Mouse (Mus musculus) CH12.LX (cell line): ENCODE measurements at regions not wholly inside any gene's neighbourhood (a gene's known extent, or its start where the extent isn't known, plus 50 kb on each side); places are given as distances from the start of the nearest gene placed in this dataset.

Experiments
- CHD1 ChIP-seq: IDR thresholded peaks from 2 replicates; pipeline ENCODE4 v1.6.1; 2012; ENCODE audit warnings: low read depth, low read length, improper control_type of control experiment, inconsistent platforms
- CTCF ChIP-seq, 2 experiments: IDR thresholded peaks in 1 of 2; conservative IDR thresholded peaks in 1 of 2; 2 replicates each; pipeline ENCODE4 v1.5.1; 2011 to 2012; ENCODE audit warnings: low read depth in 2 of 2, low read length in 2 of 2, improper control_type of control experiment in 1 of 2, inconsistent platforms in 1 of 2, mild to moderate bottlenecking in 1 of 2, moderate library complexity in 1 of 2
- EP300 ChIP-seq: IDR thresholded peaks from 2 replicates; pipeline ENCODE4 v1.6.1; 2011; ENCODE audit warnings: low read length, improper control_type of control experiment
- MYC ChIP-seq: IDR thresholded peaks from 2 replicates; pipeline ENCODE4 v1.6.1; 2011; ENCODE audit warnings: low read depth, mild to moderate bottlenecking, improper control_type of control experiment, low read length
- NELFE ChIP-seq: IDR thresholded peaks from 2 replicates; pipeline ENCODE4 v1.6.1; 2011; ENCODE audit warnings: low read depth, low read length, improper control_type of control experiment
- POLR2A ChIP-seq: IDR thresholded peaks from 2 replicates; pipeline ENCODE4 v1.6.1; 2011; ENCODE audit warnings: low read depth, mild to moderate bottlenecking, improper control_type of control experiment, low read length
- USF1 ChIP-seq: IDR thresholded peaks from 2 replicates; pipeline ENCODE4 v1.6.1; 2014; ENCODE audit warnings: low read depth, mild to moderate bottlenecking, inconsistent platforms, low read length, improper control_type of control experiment
- USF2 ChIP-seq: conservative IDR thresholded peaks from 2 replicates; pipeline ENCODE4 v1.6.1; 2011; ENCODE audit warnings: low read depth, low read length, improper control_type of control experiment

GRCm38 (mm10) chr15:11644779-11645178, 245.3 kb upstream of the Tars start:
- TF ChIP-seq EP300 (no peak), CTCF (conservative IDR thresholded peaks at IDR 0.05 in 1 of 2, IDR thresholded peaks at IDR 0.05 in 1 of 2; ENCODE audit: low read depth in 2 of 2, low read length in 2 of 2) (no peak), POLR2A (no peak), NELFE (no peak), CHD1 (no peak), USF1 (no peak), MYC (no peak), USF2 (no peak)
